Mouse (Mus musculus): ENCODE results near the gene Ifitm5. TPM values are rescaled to one million over a fixed set of nuclear protein-coding genes. Genes with fewer than 3 reads are reported as not detected.

Gene Ifitm5
- total RNA-seq, 2 experiments from 2014 or later: 0.55 TPM; not detected in 1

DNA sequence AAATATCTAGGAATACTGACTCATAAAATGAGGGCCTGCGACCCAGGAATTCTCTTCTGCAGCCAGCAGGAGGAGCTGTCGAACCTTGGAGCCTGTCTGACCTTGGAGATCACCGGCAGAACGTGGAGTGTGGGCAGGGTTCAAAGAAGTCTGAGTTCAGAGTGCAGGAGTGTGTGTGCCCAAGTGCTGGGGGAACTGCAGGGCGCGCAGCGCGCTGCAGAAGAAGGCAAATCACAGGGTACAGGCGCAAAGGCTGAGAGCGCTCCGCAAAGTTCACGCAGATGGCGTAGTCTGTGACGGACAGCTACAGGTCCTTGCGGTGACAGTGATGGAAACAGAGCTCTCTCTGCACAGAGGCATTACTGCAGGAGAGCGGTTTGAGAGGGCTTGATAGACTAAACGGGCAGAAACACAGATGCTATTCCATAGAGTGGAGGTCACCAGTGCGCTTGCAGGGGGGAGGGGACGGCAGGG is 41.4 kb downstream of the Ifitm5 start:
- peak; percentile 64 for ATAC-seq (replicated peaks; ENCODE audit: low FRiP score, low TSS enrichment, poor library complexity, severe bottlenecking)

DNA sequence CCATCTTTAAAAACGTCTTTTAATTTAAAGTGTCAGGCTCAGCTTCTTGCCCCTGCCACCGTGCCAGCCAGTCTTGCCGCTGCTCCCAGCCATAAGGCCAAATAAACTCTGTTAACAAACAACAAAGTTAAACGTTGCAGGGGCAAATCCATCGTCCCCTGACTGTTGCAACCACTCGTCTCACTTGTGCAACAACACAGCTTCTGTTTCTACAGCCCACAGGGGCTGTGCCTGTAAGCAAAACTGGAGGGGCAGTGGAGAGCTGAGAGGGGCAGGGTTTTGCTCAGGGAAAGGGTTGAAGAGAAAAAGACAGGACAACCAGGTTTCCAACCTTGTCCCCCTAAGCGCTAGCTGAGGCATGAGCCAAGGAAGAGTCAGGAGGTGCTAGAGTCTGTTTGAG is 41.9 kb downstream of the Ifitm5 start:
- peak; percentile 2; the same call in 1 of the 2 replicates for ATAC-seq (replicated peaks; ENCODE audit: low FRiP score, low TSS enrichment, poor library complexity, severe bottlenecking)

DNA sequence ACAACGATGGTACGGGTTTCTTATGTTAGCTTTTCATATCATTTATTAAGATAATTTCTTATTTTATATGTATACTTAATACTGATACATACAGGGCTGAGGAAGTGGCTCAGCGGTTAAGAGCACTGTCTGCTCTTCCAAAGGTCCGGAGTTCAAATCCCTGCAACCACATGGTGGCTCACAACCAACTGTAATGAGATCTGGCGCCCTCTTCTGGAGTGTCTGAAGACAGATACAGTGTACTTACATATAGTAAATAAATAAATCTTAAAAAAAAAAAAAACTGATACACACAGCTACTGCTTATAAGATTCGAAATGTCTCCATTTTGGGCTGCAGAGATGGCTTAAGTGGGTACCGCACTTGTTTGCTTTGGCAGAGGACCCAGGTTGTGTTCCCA is 42.4 kb downstream of the Ifitm5 start:
- ATAC-seq (replicated peaks; ENCODE audit: low FRiP score, low TSS enrichment, poor library complexity, severe bottlenecking): no peak

DNA sequence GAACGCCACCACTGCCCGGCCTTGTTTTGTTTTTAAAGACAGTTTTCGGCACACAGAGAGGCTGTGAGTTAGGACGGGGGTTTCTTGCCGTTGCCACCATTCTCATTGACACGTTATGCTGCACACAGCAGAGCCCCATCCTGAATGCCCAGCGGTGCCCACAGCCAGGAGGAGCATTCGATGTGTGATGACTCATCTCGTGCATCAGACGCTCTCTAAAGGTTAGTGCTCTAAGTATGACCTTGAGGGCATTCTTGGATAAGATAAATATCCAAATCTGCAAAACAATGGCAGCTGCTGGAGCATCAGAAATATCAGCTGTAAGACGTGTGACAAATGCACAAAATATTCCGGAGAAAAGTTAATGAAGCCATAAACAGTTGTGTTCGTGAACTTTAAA is 43.0 kb downstream of the Ifitm5 start:
- ATAC-seq (replicated peaks; ENCODE audit: low FRiP score, low TSS enrichment, poor library complexity, severe bottlenecking): no peak

DNA sequence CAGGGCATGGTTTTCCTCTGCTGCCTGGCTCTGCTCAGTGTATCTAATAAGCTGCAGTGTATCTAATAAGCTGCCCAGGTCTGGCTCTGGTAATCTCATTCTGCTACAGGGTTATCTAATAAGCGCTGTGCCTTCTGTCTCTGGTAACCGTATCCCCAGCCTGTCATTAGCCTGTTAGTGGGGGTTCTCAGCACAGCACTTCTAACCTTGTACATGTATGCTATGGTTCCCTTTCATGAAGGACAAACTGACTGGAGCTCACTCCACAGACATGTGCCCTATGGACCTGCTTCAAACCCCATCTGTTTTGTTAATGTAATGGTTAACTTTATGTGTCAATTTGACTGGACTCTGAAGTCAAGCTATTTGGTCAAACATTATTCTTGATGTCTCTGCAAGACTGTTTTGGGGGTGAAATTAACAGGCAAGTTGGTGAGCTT is 44.4 kb downstream of the Ifitm5 start:
- ATAC-seq (replicated peaks; ENCODE audit: low FRiP score, low TSS enrichment, poor library complexity, severe bottlenecking): peak; percentile 70

DNA sequence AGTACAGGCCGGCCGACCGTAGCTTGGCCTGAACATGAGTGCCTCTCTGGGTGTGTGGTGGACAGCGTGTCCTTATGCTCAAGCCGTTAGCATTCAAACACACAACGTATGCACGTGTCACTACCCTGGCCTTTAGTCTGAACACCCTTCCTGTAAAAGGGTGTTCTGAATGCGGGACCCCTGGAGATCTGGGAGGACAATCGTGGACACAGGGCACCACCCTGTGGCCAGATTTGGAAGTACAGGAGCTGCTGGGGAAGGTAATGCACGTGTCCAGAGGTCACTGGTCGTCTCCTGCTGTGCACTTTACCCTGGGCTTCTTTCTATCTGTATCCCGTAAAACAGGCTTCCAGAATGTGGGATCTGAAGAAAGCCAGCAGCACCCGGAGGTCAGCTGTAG is 46.9 kb downstream of the Ifitm5 start:
- ATAC-seq (replicated peaks; ENCODE audit: low FRiP score, low TSS enrichment, poor library complexity, severe bottlenecking): peak; percentile 63

DNA sequence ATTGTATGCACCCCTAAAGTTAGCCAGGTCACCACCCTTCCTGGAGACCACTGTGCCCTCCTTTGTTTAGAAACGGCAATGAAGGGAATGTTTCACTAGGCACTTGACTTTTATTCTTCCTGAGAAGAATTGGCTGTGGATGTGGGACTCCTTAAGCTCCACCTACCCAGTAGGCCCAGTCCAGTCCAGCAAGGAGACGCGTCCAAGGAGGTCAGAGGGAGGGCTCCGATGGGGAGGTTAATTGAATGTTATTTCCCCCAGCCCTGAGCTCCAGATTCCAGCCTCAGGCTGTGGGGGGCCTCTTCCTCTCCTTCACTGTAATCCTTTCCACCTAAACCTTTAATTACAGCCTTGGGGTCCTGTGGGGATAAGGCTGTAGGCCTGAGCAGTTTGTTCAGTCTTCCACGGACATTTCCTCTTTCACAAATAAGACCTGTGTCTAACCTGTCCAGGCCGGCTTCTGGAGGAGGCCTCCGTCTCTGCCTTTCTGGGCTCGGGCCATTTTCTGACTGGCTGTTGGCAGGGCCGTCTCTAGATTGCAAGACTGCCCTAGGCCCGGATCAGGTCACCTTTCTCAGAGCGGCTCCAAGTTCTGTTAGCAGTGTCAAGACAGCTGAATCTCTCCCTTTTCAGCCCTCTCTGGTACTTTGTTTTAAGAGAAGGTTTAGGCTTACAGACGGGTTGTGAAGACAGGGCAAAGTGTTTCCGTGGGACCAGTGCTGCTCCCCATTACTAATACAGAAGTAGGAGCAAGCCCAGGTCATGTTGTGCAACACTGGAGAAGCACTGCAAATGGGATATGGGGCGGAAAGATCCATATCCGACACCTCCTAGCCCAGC is 47.8 kb downstream of the Ifitm5 start:
- no peak for ATAC-seq (replicated peaks; ENCODE audit: low FRiP score, low TSS enrichment, poor library complexity, severe bottlenecking)

DNA sequence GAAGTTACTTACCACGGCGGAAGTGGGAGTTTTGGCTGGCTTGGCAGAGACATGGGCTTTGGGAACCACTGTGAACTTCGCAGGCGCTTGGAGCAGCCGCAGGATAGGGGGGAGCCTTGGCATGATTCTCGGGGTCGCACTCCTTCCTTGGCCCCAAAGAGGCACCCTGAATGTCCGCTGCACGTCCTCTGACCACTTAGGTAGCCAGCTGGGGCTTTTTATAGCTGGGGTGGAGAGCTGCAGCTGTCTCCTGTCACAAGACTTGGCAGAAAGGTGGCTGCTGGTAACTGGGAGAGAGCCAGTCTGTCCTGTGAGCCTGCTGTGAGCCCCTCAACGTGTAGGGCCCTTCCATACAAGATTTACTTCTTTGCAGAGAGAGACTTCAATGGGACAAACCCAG is 49.9 kb downstream of the Ifitm5 start, which contains the start of gene Cox8b:
TSS of gene Cox8b (minus strand) at position 227 of the 400 bp plus-strand sequence.
- no peak for ATAC-seq (replicated peaks; ENCODE audit: low FRiP score, low TSS enrichment, poor library complexity, severe bottlenecking)

DNA sequence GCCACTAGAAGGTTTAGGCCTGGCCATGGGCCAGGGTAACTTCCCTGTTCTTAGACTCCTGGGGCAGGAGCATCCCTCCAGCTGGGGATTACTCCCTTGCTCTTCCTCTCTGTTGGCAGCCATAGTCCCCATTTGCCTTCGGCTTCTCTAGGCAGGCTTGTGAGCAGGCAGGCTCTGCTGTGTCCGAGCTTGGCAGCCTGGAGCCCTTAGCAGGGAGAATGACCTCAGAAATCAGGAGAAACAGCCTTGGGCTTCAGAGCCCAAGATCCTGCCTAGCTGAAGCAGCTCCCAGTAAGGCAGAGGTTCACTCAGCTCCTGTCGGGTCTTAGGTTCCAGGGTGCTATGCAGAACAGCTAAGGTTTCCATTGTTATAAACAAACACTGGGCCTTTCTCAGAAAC is 51.0 kb downstream of the Ifitm5 start:
- no peak for ATAC-seq (replicated peaks; ENCODE audit: low FRiP score, low TSS enrichment, poor library complexity, severe bottlenecking)

Other genes starting within 250 kb of the Ifitm5 start
- not detected in 2 replicates for gene Cyp2e1, start 186.6 kb downstream of the Ifitm5 start, total RNA-seq (2014; fragmentation: Nextera tagmentation)
- not detected in 2 replicates for gene Cyp2e1, start 186.6 kb downstream of the Ifitm5 start, total RNA-seq (2017)
- not detected in 2 replicates for gene Syce1, start 162.4 kb downstream of the Ifitm5 start, total RNA-seq (2014; fragmentation: Nextera tagmentation)
- gene Syce1, start 162.4 kb downstream of the Ifitm5 start, total RNA-seq (2017): not detected in 2 replicates
- 4.0 TPM in 1 of 2 replicates, not detected in the other for gene Zfp941, start 128.1 kb downstream of the Ifitm5 start, total RNA-seq (2014; fragmentation: Nextera tagmentation)
- 0.56 and 2.7 TPM in 2 replicates for gene Zfp941, start 128.1 kb downstream of the Ifitm5 start, total RNA-seq (2017)
- not detected in 2 replicates for gene Urah, start 115.3 kb downstream of the Ifitm5 start, total RNA-seq (2014; fragmentation: Nextera tagmentation)
- gene Urah, start 115.3 kb downstream of the Ifitm5 start, total RNA-seq (2017): not detected in 2 replicates
- gene Scgb1c1, start 104.7 kb downstream of the Ifitm5 start, total RNA-seq (2014; fragmentation: Nextera tagmentation): not detected in 2 replicates
- not detected in 2 replicates for gene Scgb1c1, start 104.7 kb downstream of the Ifitm5 start, total RNA-seq (2017)
- not detected in 2 replicates for gene Odf3, start 102.5 kb downstream of the Ifitm5 start, total RNA-seq (2014; fragmentation: Nextera tagmentation)
- not detected in 2 replicates for gene Odf3, start 102.5 kb downstream of the Ifitm5 start, total RNA-seq (2017)
- not detected in 2 replicates for gene Gm45785, start 94.0 kb downstream of the Ifitm5 start, total RNA-seq (2014; fragmentation: Nextera tagmentation)
- 3.0 TPM in 1 of 2 replicates, not detected in the other for gene Gm45785, start 94.0 kb downstream of the Ifitm5 start, total RNA-seq (2017)
- gene Ric8a, start 93.3 kb downstream of the Ifitm5 start, total RNA-seq (2014; fragmentation: Nextera tagmentation): 30.0 and 44.3 TPM in 2 replicates
- 19.2 and 27.5 TPM in 2 replicates for gene Ric8a, start 93.3 kb downstream of the Ifitm5 start, total RNA-seq (2017)
- gene Bet1l, start 92.7 kb downstream of the Ifitm5 start, total RNA-seq (2014; fragmentation: Nextera tagmentation): 12.9 and 14.5 TPM in 2 replicates
- gene Bet1l, start 92.7 kb downstream of the Ifitm5 start, total RNA-seq (2017): 12.8 and 16.1 TPM in 2 replicates
- 86.3 and 118 TPM in 2 replicates for gene Psmd13, start 68.3 kb downstream of the Ifitm5 start, total RNA-seq (2014; fragmentation: Nextera tagmentation)
- 169 and 203 TPM in 2 replicates for gene Psmd13, start 68.3 kb downstream of the Ifitm5 start, total RNA-seq (2017)
- gene Sirt3, start 68.0 kb downstream of the Ifitm5 start, total RNA-seq (2014; fragmentation: Nextera tagmentation): 27.7 and 32.4 TPM in 2 replicates
- 18.2 and 23.4 TPM in 2 replicates for gene Sirt3, start 68.0 kb downstream of the Ifitm5 start, total RNA-seq (2017)
- gene Cox8b, start 49.8 kb downstream of the Ifitm5 start, total RNA-seq (2014; fragmentation: Nextera tagmentation): not detected in 2 replicates
- not detected in 2 replicates for gene Cox8b, start 49.8 kb downstream of the Ifitm5 start, total RNA-seq (2017)
- 0.52 TPM in 1 of 2 replicates, not detected in the other for gene Nlrp6, start 29.4 kb downstream of the Ifitm5 start, total RNA-seq (2014; fragmentation: Nextera tagmentation)
- not detected in 2 replicates for gene Nlrp6, start 29.4 kb downstream of the Ifitm5 start, total RNA-seq (2017)
- 12.2 and 18.7 TPM in 2 replicates for gene Pgghg, start 8.9 kb downstream of the Ifitm5 start, total RNA-seq (2014; fragmentation: Nextera tagmentation)
- gene Pgghg, start 8.9 kb downstream of the Ifitm5 start, total RNA-seq (2017): 6.1 and 7.2 TPM in 2 replicates
- not detected in 2 replicates for gene Gm45717, start 5.6 kb upstream of the Ifitm5 start, total RNA-seq (2014; fragmentation: Nextera tagmentation)
- gene Gm45717, start 5.6 kb upstream of the Ifitm5 start, total RNA-seq (2017): not detected in 2 replicates
- gene Ifitm2, start 5.7 kb upstream of the Ifitm5 start, total RNA-seq (2014; fragmentation: Nextera tagmentation): 285 and 292 TPM in 2 replicates
- gene Ifitm2, start 5.7 kb upstream of the Ifitm5 start, total RNA-seq (2017): 265 and 278 TPM in 2 replicates
- 37.2 and 54.3 TPM in 2 replicates for gene Ifitm1, start 16.9 kb upstream of the Ifitm5 start, total RNA-seq (2014; fragmentation: Nextera tagmentation)
- 20.9 and 50.8 TPM in 2 replicates for gene Ifitm1, start 16.9 kb upstream of the Ifitm5 start, total RNA-seq (2017)
- gene Ifitm3, start 60.5 kb upstream of the Ifitm5 start, total RNA-seq (2014; fragmentation: Nextera tagmentation): 53.9 and 67.3 TPM in 2 replicates
- 54.1 and 55.3 TPM in 2 replicates for gene Ifitm3, start 60.5 kb upstream of the Ifitm5 start, total RNA-seq (2017)
- not detected in 2 replicates for gene Ifitm6, start 67.6 kb upstream of the Ifitm5 start, total RNA-seq (2014; fragmentation: Nextera tagmentation)
- gene Ifitm6, start 67.6 kb upstream of the Ifitm5 start, total RNA-seq (2017): 25.3 TPM in 1 of 2 replicates, not detected in the other
- not detected in 2 replicates for gene Gm17387, start 78.8 kb upstream of the Ifitm5 start, total RNA-seq (2014; fragmentation: Nextera tagmentation)
- not detected in 2 replicates for gene Gm17387, start 78.8 kb upstream of the Ifitm5 start, total RNA-seq (2017)
- gene B4galnt4, start 110.8 kb upstream of the Ifitm5 start, total RNA-seq (2014; fragmentation: Nextera tagmentation): 0.20 and 0.70 TPM in 2 replicates
- gene B4galnt4, start 110.8 kb upstream of the Ifitm5 start, total RNA-seq (2017): not detected in 2 replicates
- gene Pkp3, start 127.9 kb upstream of the Ifitm5 start, total RNA-seq (2014; fragmentation: Nextera tagmentation): 0.17 and 11.2 TPM in 2 replicates
- 2.8 TPM in 1 of 2 replicates, not detected in the other for gene Pkp3, start 127.9 kb upstream of the Ifitm5 start, total RNA-seq (2017)
- gene Sigirr, start 150.3 kb upstream of the Ifitm5 start, total RNA-seq (2014; fragmentation: Nextera tagmentation): 14.0 and 24.8 TPM in 2 replicates
- gene Sigirr, start 150.3 kb upstream of the Ifitm5 start, total RNA-seq (2017): 7.1 and 13.0 TPM in 2 replicates
- gene Ano9, start 167.5 kb upstream of the Ifitm5 start, total RNA-seq (2014; fragmentation: Nextera tagmentation): not detected in 2 replicates
- gene Ano9, start 167.5 kb upstream of the Ifitm5 start, total RNA-seq (2017): not detected in 2 replicates
- 59.0 and 64.0 TPM in 2 replicates for gene Ptdss2, start 172.1 kb upstream of the Ifitm5 start, total RNA-seq (2014; fragmentation: Nextera tagmentation)
- 14.0 and 21.1 TPM in 2 replicates for gene Ptdss2, start 172.1 kb upstream of the Ifitm5 start, total RNA-seq (2017)
- gene Rnh1, start 222.6 kb upstream of the Ifitm5 start, total RNA-seq (2014; fragmentation: Nextera tagmentation): 43.7 and 54.2 TPM in 2 replicates
- gene Rnh1, start 222.6 kb upstream of the Ifitm5 start, total RNA-seq (2017): 20.7 and 30.4 TPM in 2 replicates
- 73.1 and 108 TPM in 2 replicates for gene Hras, start 243.7 kb upstream of the Ifitm5 start, total RNA-seq (2014; fragmentation: Nextera tagmentation)
- 30.1 and 48.6 TPM in 2 replicates for gene Hras, start 243.7 kb upstream of the Ifitm5 start, total RNA-seq (2017)
- 4.3 and 6.1 TPM in 2 replicates for gene Lrrc56, start 243.9 kb upstream of the Ifitm5 start, total RNA-seq (2014; fragmentation: Nextera tagmentation)
- 0.28 and 0.88 TPM in 2 replicates for gene Lrrc56, start 243.9 kb upstream of the Ifitm5 start, total RNA-seq (2017)